8 mouse cellular contexts compared by ENCODE assay signal in genomic region chr10:83361643-83362382, GRCm38 (mm10). TPM values are rescaled to one million over a fixed set of nuclear protein-coding genes. Genes with fewer than 3 reads are reported as not detected.
DNase-seq lines count a peak whose midpoint lies in the region; ATAC-seq lines count a peak whose summit lies in the region.
"Had no signal": no experiment of that assay in that cellular context is flagged by ENCODE, and none has a peak within 500 bp of the region (broad histone marks: within the 10 kb centered on the region; RNA-seq: fewer than 3 reads in every experiment).

No protein-coding gene starts in this region.

- 49% methylated on average over 5 of the region's 5 CpGs for WGBS in lung, embryonic 16.5 days
- WGBS in intestine, embryonic 14.5 days, result 61% methylated on average over 5 of the region's 5 CpGs
- WGBS in midbrain, embryonic 10.5 days, result 59% methylated on average over 5 of the region's 5 CpGs

- no peak overlapping the region for H3K27ac ChIP-seq in lung, embryonic 16.5 days (ENCODE audit: low read length)
- no peak overlapping the region for H3K27ac ChIP-seq in intestine, embryonic 14.5 days (ENCODE audit: low read depth)
- no peak overlapping the region for H3K27ac ChIP-seq in midbrain, embryonic 10.5 days (replicated peaks)

- no peak for ATAC-seq in lung, embryonic 16.5 days (ENCODE audit: low read depth)
- 0 out of 2 replicates have a peak, but pooled peaks have one; percentile 45 for ATAC-seq in erythroblast, adult 5-6 weeks (replicated peaks; ENCODE audit: low FRiP score, poor library complexity, severe bottlenecking)
- ATAC-seq in intestine, embryonic 14.5 days (replicated peaks; ENCODE audit: low FRiP score, low TSS enrichment, low read depth), result no peak

- H3K4me3 ChIP-seq in lung, embryonic 16.5 days (ENCODE audit: low read length), result no peak overlapping the region; the same call in 1 of the 2 replicates
- no peak overlapping the region for H3K4me3 ChIP-seq in intestine, embryonic 14.5 days (ENCODE audit: low read depth, low read length)
- peak overlapping the region; percentile 99 for H3K4me3 ChIP-seq in midbrain, embryonic 10.5 days

- no peak for DNase-seq in lung, adult 18-20 months
- DNase-seq in ZHBTc4 (ENCODE audit: low read depth, low spot score), result peak; percentile 67
- no peak for DNase-seq in intestine, embryonic 14.5 days (ENCODE audit: low spot score)
- no peak for DNase-seq in midbrain, embryonic 10.5 days (ENCODE audit: low spot score)
- no peak for DNase-seq in adrenal gland, postnatal 4 days (ENCODE audit: low spot score in 2 of 2)

- peak overlapping the region; percentile 76; the same call in 1 of the 2 replicates for H3K4me2 ChIP-seq in lung, embryonic 16.5 days (ENCODE audit: low read depth, low read length)
- peak overlapping the region; percentile 62 for H3K4me2 ChIP-seq in intestine, embryonic 14.5 days (ENCODE audit: low read length)

- H3K9ac ChIP-seq in lung, embryonic 16.5 days (ENCODE audit: low read length), result no peak overlapping the region
- no peak overlapping the region for H3K9ac ChIP-seq in intestine, embryonic 14.5 days (ENCODE audit: low read length)

- H3K27me3 ChIP-seq in lung, embryonic 16.5 days (ENCODE audit: control insufficient read depth, insufficient read depth, low read depth, low read length), result no peaks in the 10 kb centered on the region
- H3K27me3 ChIP-seq in intestine, embryonic 14.5 days (replicated peaks; ENCODE audit: control insufficient read depth, insufficient read depth, low read length), result no peaks in the 10 kb centered on the region
- H3K27me3 ChIP-seq in midbrain, embryonic 10.5 days (ENCODE audit: low read depth, poor library complexity, severe bottlenecking), result no peaks in the 10 kb centered on the region

- H3K4me1 ChIP-seq in lung, embryonic 16.5 days (replicated peaks; ENCODE audit: control insufficient read depth, insufficient read depth, low read length), result peaks cover 11% of the 10 kb centered on the region; the same call in 1 of the 2 replicates
- H3K4me1 ChIP-seq in intestine, embryonic 14.5 days (replicated peaks; ENCODE audit: control insufficient read depth, insufficient read depth, low read length), result peaks cover 6% of the 10 kb centered on the region
- peaks cover 22% of the 10 kb centered on the region for H3K4me1 ChIP-seq in midbrain, embryonic 10.5 days

- peaks cover 21% of the 10 kb centered on the region; the same call in 1 of the 2 replicates for H3K36me3 ChIP-seq in lung, embryonic 16.5 days (ENCODE audit: control insufficient read depth, insufficient read depth, low read length)
- H3K36me3 ChIP-seq in intestine, embryonic 14.5 days (ENCODE audit: control insufficient read depth, insufficient read depth, low read length), result peaks cover 45% of the 10 kb centered on the region
- peaks cover 46% of the 10 kb centered on the region for H3K36me3 ChIP-seq in midbrain, embryonic 10.5 days

- no peaks in the 10 kb centered on the region for H3K9me3 ChIP-seq in lung, embryonic 16.5 days (ENCODE audit: control insufficient read depth, low read length)
- no peaks in the 10 kb centered on the region for H3K9me3 ChIP-seq in intestine, embryonic 14.5 days (ENCODE audit: control insufficient read depth, low read length)
- H3K9me3 ChIP-seq in midbrain, embryonic 10.5 days (replicated peaks), result no peaks in the 10 kb centered on the region

RNA-seq across cellular contexts. Expression of gene D10Wsu102e, which starts 1.8 kb away (rescaled TPM):
- polyA plus RNA-seq in lung, embryonic 16.5 days (2015; fragmentation: Nextera tagmentation; extraction: Ambion mirVana), result 0.58 TPM in 2 replicates
- total RNA-seq in erythroblast, adult 5-6 weeks (2015; ENCODE audit: low replicate concordance), result 0.19 and 0.21 TPM in 2 replicates
- total RNA-seq in erythroblast, adult 5-6 weeks (2017; ENCODE audit: low replicate concordance), result 0.14 and 0.26 TPM in 2 replicates
- 0.66 and 0.79 TPM in 2 replicates for polyA plus RNA-seq in intestine, embryonic 14.5 days (2014; fragmentation: Nextera tagmentation; extraction: Ambion mirVana)
- 1.1 and 1.2 TPM in 2 replicates for polyA plus RNA-seq in midbrain, embryonic 10.5 days (2016; fragmentation: Nextera tagmentation; extraction: Ambion mirVana)
- 1 to 10 TPM; 1.2 to 1.3 TPM for total RNA-seq in adrenal gland, postnatal 4 days (2021)

RNA-seq across cellular contexts. Expression of gene Slc41a2, which starts 24.1 kb away (rescaled TPM):
- 0.95 and 1.2 TPM in 2 replicates for polyA plus RNA-seq in lung, embryonic 16.5 days (2015; fragmentation: Nextera tagmentation; extraction: Ambion mirVana)
- 0.19 TPM in 1 of 2 replicates, not detected in the other for total RNA-seq in erythroblast, adult 5-6 weeks (2015; ENCODE audit: low replicate concordance)
- 1.2 TPM in 1 of 2 replicates, not detected in the other for total RNA-seq in erythroblast, adult 5-6 weeks (2017; ENCODE audit: low replicate concordance)
- polyA plus RNA-seq in intestine, embryonic 14.5 days (2014; fragmentation: Nextera tagmentation; extraction: Ambion mirVana), result 0.89 and 1.6 TPM in 2 replicates
- polyA plus RNA-seq in midbrain, embryonic 10.5 days (2016; fragmentation: Nextera tagmentation; extraction: Ambion mirVana), result 0.36 and 0.70 TPM in 2 replicates
- 1 to 10 TPM; 5.0 to 6.6 TPM for total RNA-seq in adrenal gland, postnatal 4 days (2021)
- total RNA-seq: hematopoietic stem cell, adult 5-6 weeks had no signal
